Mouse (Mus musculus): Measurements from ENCODE around the gene Arid3c. TPM values are rescaled to one million over a fixed set of nuclear protein-coding genes. Genes with fewer than 3 reads are reported as not detected.

Arid3c gene
- total and polyA plus RNA-seq, 3 experiments, result not detected

- peak; percentile 63; the same call in 1 of the 2 replicates for TF ChIP-seq SIN3A (IDR thresholded peaks at IDR 0.05; ENCODE audit: low read length)
- peak; percentile 48 for TF ChIP-seq ZMIZ1 (IDR thresholded peaks at IDR 0.05; ENCODE audit: low read depth, low read length)
- peak; percentile 96 for TF ChIP-seq USF1 (IDR thresholded peaks at IDR 0.05; ENCODE audit: low read depth, low read length)
- TF ChIP-seq MXI1 (IDR thresholded peaks at IDR 0.05; ENCODE audit: low read depth, low read length), result peak; percentile 79
- peak; percentile 86 for TF ChIP-seq MAZ (IDR thresholded peaks at IDR 0.05; ENCODE audit: low read depth, low read length)
- 0 out of 2 replicates have a peak, but pooled peaks have one; percentile 38 for TF ChIP-seq IRF4 (IDR thresholded peaks at IDR 0.05; ENCODE audit: low read depth, low read length)
- peak; percentile 73 for TF ChIP-seq MEF2A (IDR thresholded peaks at IDR 0.05; ENCODE audit: borderline replicate concordance, low read depth, low read length)
Measured at GRCm38 (mm10) chr4:41755338-41756305, 24.7 kb upstream of the Arid3c start, which contains the start of gene Sigmar1 (continued).

- Histone ChIP-seq H3K4me3 (replicated peaks in 1 of 3; ENCODE audit: low read depth in 2 of 3, low read length in 2 of 3, poor library complexity in 1 of 3) (peak within 1 kb of the TSS; percentile 75 to 86 (median 85)), H3K4me2 (ENCODE audit: insufficient read depth, low read depth, poor library complexity, severe bottlenecking) (peak within 1 kb of the TSS; percentile 57), H3K79me2 (replicated peaks; ENCODE audit: control insufficient read depth, extremely low read depth, insufficient read depth, poor library complexity, severe bottlenecking) (no peaks in the 10 kb centered on the region), H3K27me3 (replicated peaks) (peaks cover 9% of the 10 kb centered on the region), H3K9me3 (replicated peaks; ENCODE audit: low read length) (no peaks in the 10 kb centered on the region), H3K9ac (ENCODE audit: insufficient read depth, low read depth) (peak within 1 kb of the TSS; percentile 60), H3K4me1 (ENCODE audit: control insufficient read depth in 1 of 2, insufficient read depth in 2 of 2) (peaks cover 6 to 32% of the 10 kb centered on the region in 2 experiments), H3K27ac (ENCODE audit: insufficient read depth, low read depth) (peak within 1 kb of the TSS; percentile 17; the same call in 1 of the 2 replicates), H3K36me3 (replicated peaks in 1 of 2; ENCODE audit: control insufficient read depth in 1 of 2, insufficient read depth in 1 of 2, low read length in 1 of 2) (peaks cover 13 to 34% of the 10 kb centered on the region in 2 experiments)
- TF ChIP-seq UBTF (IDR thresholded peaks at IDR 0.05; ENCODE audit: low read depth, low read length) (no peak), MYC (IDR thresholded peaks at IDR 0.05; ENCODE audit: low read depth, low read length) (no peak), USF1 (IDR thresholded peaks at IDR 0.05; ENCODE audit: low read depth, low read length) (no peak), ZNF384 (IDR thresholded peaks at IDR 0.05; ENCODE audit: low read depth, low read length) (no peak), SIN3A (IDR thresholded peaks at IDR 0.05; ENCODE audit: low read length) (no peak), CHD1 (IDR thresholded peaks at IDR 0.05; ENCODE audit: low read depth, low read length) (no peak)
- in situ Hi-C loops (cut with MboI; ENCODE audit: low pct_ligation_motif_present, low pct_unique_long_range_greater_than_20kb, low sequenced_read_pairs), result no loop called here
- dilution Hi-C loops (cut with MboI; ENCODE audit: extremely low pct_ligation_motif_present, extremely low pct_unique_long_range_greater_than_20kb, low sequenced_read_pairs), result no loop called here
- DNase-seq (ENCODE audit: extremely low read depth), result no peak
Measured at GRCm38 (mm10) chr4:41754797-41755337, 23.9 kb upstream of the Arid3c start, which contains the start of gene Galt. Galt (plus strand) TSS chr4:41755228.

- 0 out of 2 replicates have a peak, but pooled peaks cover 2% of the 10 kb centered on the region for H3K79me2 ChIP-seq (replicated peaks; ENCODE audit: control insufficient read depth, extremely low read depth, insufficient read depth, poor library complexity, severe bottlenecking)
- no peak for DNase-seq (ENCODE audit: extremely low read depth)
- no peak overlapping the region for H3K27ac ChIP-seq (ENCODE audit: insufficient read depth, low read depth)
- H3K4me2 ChIP-seq (ENCODE audit: insufficient read depth, low read depth, poor library complexity, severe bottlenecking), result no peak overlapping the region
- no peaks in the 10 kb centered on the region for H3K36me3 ChIP-seq (replicated peaks in 1 of 2; ENCODE audit: control insufficient read depth in 1 of 2, insufficient read depth in 1 of 2, low read length in 1 of 2)
- H3K9me3 ChIP-seq (replicated peaks; ENCODE audit: low read length), result peaks cover 23% of the 10 kb centered on the region
- dilution Hi-C loops (cut with MboI; ENCODE audit: extremely low pct_ligation_motif_present, extremely low pct_unique_long_range_greater_than_20kb, low sequenced_read_pairs), result no loop called here
- no peak for TF ChIP-seq TBP (conservative IDR thresholded peaks at IDR 0.05; ENCODE audit: low read depth, low read length)
- TF ChIP-seq IRF4 (IDR thresholded peaks at IDR 0.05; ENCODE audit: low read depth, low read length), result no peak
- no peak for TF ChIP-seq CHD2 (IDR thresholded peaks at IDR 0.05; ENCODE audit: low read length)
- TF ChIP-seq ZNF384 (IDR thresholded peaks at IDR 0.05; ENCODE audit: low read depth, low read length), result no peak
- no peak for TF ChIP-seq MEF2A (IDR thresholded peaks at IDR 0.05; ENCODE audit: borderline replicate concordance, low read depth, low read length)
- no peak for TF ChIP-seq POLR2AphosphoS2 (IDR thresholded peaks at IDR 0.05; ENCODE audit: low read depth, low read length)
- no peak for TF ChIP-seq SIN3A (IDR thresholded peaks at IDR 0.05; ENCODE audit: low read length)
- TF ChIP-seq USF1 (IDR thresholded peaks at IDR 0.05; ENCODE audit: low read depth, low read length), result no peak
- TF ChIP-seq USF2 (conservative IDR thresholded peaks at IDR 0.05; ENCODE audit: low read depth, low read length), result no peak
- TF ChIP-seq MAZ (IDR thresholded peaks at IDR 0.05; ENCODE audit: low read depth, low read length), result no peak
- no peak overlapping the region for H3K9ac ChIP-seq (ENCODE audit: insufficient read depth, low read depth)
- no peak overlapping the region for H3K4me3 ChIP-seq (replicated peaks in 1 of 3; ENCODE audit: low read depth in 2 of 3, low read length in 2 of 3, poor library complexity in 1 of 3)
- peaks cover 36% of the 10 kb centered on the region for H3K27me3 ChIP-seq (replicated peaks)
- peaks cover 0 to 6% of the 10 kb centered on the region in 2 experiments; a peak in 2 of 4 replicates for H3K4me1 ChIP-seq (ENCODE audit: control insufficient read depth in 1 of 2, insufficient read depth in 2 of 2)
- in situ Hi-C loops (cut with MboI; ENCODE audit: low pct_ligation_motif_present, low pct_unique_long_range_greater_than_20kb, low sequenced_read_pairs), result no loop called here
Measured at GRCm38 (mm10) chr4:41745021-41745420, 14.1 kb upstream of the Arid3c start.

All from CH12.LX (cell line).